Mouse (Mus musculus) erythroblast, embryonic 14.5 days (primary cell): ENCODE measurements around the gene Polr3c. TPM values are rescaled to one million over a fixed set of nuclear protein-coding genes. Genes with fewer than 3 reads are reported as not detected.
"Not testable (repeated sequence)": the region's sequence is repeated elsewhere in the genome, so short reads cannot be mapped to it uniquely, and the experiment has no call there.

ENCODE experiments used
- H3K27me3 ChIP-seq: 2 replicates; pipeline ENCODE4 v1.6.1; 2012; ENCODE audit warnings: inconsistent platforms; ENCODE audit not compliant: control insufficient read depth
- H3K36me3 ChIP-seq: 2 replicates; pipeline ENCODE4 v1.6.1; 2012; ENCODE audit warnings: mild to moderate bottlenecking, inconsistent platforms; ENCODE audit not compliant: control insufficient read depth
- H3K4me1 ChIP-seq: 2 replicates; pipeline ENCODE4 v1.6.1; 2012; ENCODE audit warnings: inconsistent platforms; ENCODE audit not compliant: control insufficient read depth
- H3K4me3 ChIP-seq: replicated peaks from 2 replicates; pipeline ENCODE3; 2012; ENCODE audit warnings: moderate library complexity, mild to moderate bottlenecking, inconsistent platforms
- H3K9me3 ChIP-seq: 2 replicates; pipeline ENCODE4 v1.6.1; 2012; ENCODE audit warnings: low read length, inconsistent platforms, mixed read lengths; ENCODE audit not compliant: control insufficient read depth
- GATA1 ChIP-seq: IDR thresholded peaks from 2 replicates; pipeline ENCODE4 v1.6.1; 2012; ENCODE audit warnings: low read length, inconsistent platforms, mixed read lengths
- TAL1 ChIP-seq: IDR thresholded peaks from 3 replicates; pipeline ENCODE4 v1.6.1; 2012; ENCODE audit warnings: low read length, inconsistent platforms, mixed read lengths
- polyA plus RNA-seq: library from polyadenylated mRNA; stranded (reverse); fragments of >175 nt; gene quantifications from 2 replicates; pipeline ENCODE4 v1.2.3, GENCODE M21; 2012

Gene Polr3c
- polyA plus RNA-seq, 1 experiment, result 1.2 TPM

DNA sequence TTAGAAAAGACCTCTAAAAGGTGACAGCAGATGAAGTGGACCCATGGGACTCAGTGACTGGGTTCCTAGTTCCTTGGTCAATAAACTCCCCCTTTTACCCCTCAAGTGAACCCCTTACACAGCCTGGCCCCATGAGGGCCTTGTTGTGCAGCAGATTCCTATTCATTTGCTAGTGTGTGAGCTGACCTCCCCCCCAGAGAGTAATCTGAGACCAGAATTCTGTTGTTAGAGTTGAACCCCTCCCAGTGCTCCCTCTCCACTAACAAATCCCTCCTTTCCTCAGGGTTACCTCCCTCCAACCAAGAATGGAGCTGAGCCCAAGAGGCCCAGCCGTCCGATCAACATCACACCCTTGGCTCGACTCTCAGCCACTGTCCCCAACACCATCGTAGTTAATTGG is 26.4 kb downstream of the Polr3c start:
- Histone ChIP-seq H3K27me3 (peaks cover 5% of the 10 kb centered on the region), H3K4me3 (no peak overlapping the region), H3K9me3 (no peaks in the 10 kb centered on the region), H3K4me1 (peaks cover 19% of the 10 kb centered on the region), H3K36me3 (peaks cover 31% of the 10 kb centered on the region)
- TF ChIP-seq TAL1 (no peak), GATA1 (no peak)

DNA sequence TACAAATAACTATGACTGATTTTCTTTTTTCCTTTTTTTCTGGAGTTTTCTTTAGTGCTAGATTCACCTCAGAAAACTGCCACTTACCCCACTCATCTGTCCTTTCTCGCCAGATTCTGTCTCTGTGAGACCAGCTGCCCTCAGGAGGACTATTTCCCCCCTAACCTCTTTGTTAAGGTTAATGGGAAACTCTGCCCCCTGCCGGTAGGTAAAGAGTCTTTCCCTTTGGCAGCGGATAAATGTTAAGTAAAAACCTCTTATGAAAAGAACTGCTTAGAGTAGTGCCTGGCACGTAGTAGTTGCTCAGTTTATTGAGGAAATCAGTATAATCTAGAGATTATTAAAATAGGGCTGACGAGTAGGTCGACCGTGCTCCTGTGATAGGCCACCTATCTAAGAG is 27.1 kb downstream of the Polr3c start:
- no peak for TF ChIP-seq GATA1
- Histone ChIP-seq H3K9me3 (no peaks in the 10 kb centered on the region), H3K4me3 (no peak overlapping the region), H3K27me3 (peaks cover 7% of the 10 kb centered on the region), H3K4me1 (peaks cover 22% of the 10 kb centered on the region), H3K36me3 (peaks cover 31% of the 10 kb centered on the region)

DNA sequence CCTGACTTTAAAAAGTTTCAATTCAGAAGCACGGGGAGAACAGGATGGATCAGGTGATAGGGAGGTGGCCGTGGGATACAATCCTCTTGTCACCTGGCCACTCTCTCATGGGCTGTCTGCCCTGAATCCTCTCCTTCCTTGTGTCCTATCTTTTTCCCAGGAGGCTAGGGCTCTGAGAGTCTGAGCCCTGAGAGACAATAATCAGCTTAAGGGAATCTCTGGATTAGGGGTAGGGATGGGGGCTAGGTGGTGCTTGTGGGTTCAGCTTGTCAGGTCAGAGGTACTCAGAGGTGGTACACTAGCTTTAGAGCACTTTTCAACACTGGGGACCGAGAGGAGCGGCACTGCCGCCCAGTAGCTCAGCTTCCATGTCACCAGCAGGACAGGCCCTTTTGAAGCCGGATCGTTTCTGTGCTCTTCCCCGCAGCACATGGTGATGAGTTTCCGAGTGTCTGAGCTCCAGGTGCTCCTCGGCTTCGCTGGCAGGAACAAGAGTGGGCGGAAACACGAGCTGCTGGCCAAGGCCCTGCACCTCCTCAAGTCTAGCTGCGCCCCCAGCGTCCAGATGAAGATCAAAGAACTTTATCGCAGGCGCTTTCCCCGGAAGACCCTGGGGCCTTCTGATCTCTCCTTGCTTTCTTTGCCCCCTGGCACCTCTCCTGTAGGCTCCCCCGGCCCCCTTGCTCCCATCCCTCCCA is 28.3 kb downstream of the Polr3c start:
- peaks cover 22% of the 10 kb centered on the region for H3K4me1 ChIP-seq
- H3K4me3 ChIP-seq, result no peak overlapping the region
- H3K27me3 ChIP-seq, result peaks cover 7% of the 10 kb centered on the region
- no peaks in the 10 kb centered on the region for H3K9me3 ChIP-seq
- TF ChIP-seq GATA1 (no peak), TAL1 (no peak)
- peaks cover 23% of the 10 kb centered on the region for H3K36me3 ChIP-seq

DNA sequence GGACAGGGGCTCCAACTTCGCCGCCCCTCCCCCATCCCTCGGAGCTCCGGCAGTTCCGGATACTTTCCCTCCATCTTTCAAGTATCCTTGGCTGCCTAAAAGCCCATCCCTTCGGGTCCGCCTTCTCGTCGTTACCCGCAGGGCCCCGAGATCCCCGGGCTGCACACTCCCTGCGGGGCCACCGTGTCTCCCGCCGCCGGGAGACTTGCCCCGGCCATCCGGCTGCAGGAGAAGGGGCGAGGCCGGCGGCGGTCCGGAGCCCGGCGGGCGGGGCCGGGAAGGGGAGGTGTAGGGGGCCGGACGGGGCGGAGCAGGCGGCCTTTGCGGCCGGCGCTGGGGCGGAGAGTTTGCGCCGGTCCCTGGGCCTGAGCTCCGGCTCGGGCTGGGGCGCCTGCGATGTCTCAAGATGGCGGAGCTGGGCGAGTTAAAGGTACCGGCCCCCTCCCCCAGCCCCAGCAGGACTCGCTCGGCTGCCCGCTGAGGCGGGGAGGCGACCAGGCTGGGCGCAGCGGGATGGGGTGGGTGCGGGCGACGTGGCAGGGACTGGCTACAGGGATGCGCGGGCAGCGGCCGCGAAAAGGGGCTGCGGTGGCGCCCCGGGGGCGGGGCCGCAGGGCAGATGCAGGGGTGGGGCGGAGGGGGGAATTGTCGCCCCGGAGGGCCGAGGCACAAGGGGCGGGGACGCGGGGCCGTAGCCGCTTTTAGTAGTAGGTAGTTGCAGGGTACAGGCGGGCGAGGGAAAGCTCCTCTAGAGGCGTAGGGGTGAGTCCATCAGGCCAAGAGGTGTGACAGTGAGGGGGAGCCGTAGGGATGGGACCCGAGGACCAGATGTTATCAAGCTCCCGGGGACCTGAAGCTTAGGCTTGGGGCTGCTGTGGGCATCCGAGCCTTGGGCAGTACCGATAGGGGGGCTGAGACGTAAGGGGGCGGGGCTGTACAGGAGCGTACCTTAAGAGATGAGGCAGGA is 30.4 kb downstream of the Polr3c start:
- H3K9me3 ChIP-seq, result no peaks in the 10 kb centered on the region
- H3K4me1 ChIP-seq, result peaks cover 22% of the 10 kb centered on the region
- H3K36me3 ChIP-seq, result peaks cover 11% of the 10 kb centered on the region
- peaks cover 12% of the 10 kb centered on the region for H3K27me3 ChIP-seq
- peak overlapping the region; percentile 83 for H3K4me3 ChIP-seq
- TF ChIP-seq TAL1 (no peak), GATA1 (no peak)

DNA sequence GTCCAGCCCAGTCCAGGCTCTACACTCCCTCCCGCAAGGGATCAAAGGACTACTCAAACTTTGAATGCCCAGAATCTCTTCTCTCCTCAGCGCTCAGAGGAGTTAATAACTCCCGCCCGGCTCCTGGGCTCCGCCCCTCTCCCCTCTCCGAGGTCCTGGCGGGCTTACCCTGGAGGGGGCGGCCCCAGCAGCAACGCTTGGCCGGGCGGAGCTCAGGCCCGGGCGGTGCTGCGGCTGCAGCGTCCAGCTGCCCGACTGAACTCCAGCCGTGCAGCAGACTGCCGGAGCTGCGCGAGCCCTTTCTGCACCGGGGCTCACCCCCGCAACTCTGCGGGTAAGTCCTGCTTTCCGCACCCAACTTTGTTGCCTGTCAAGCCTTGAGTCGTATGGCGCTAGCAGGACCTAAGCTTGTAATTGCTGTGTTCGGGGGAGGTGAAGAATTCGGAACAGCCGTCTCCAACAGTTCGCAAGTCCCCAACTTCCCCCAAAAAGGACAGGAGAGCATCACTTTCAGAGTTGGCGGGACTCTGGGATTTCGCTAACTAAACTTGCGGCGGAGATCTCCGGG is 31.1 kb downstream of the Polr3c start, which contains the start of gene Pias3:
Pias3 (plus strand) TSS at position 187 of the 568 bp plus-strand sequence.
- peaks cover 4% of the 10 kb centered on the region; the same call in 1 of the 2 replicates for H3K36me3 ChIP-seq
- H3K27me3 ChIP-seq, result peaks cover 12% of the 10 kb centered on the region
- TF ChIP-seq TAL1, result no peak
- no peak for TF ChIP-seq GATA1
- peak within 1 kb of the TSS; percentile 83 for H3K4me3 ChIP-seq
- H3K4me1 ChIP-seq, result peaks cover 22% of the 10 kb centered on the region
- no peaks in the 10 kb centered on the region for H3K9me3 ChIP-seq

DNA sequence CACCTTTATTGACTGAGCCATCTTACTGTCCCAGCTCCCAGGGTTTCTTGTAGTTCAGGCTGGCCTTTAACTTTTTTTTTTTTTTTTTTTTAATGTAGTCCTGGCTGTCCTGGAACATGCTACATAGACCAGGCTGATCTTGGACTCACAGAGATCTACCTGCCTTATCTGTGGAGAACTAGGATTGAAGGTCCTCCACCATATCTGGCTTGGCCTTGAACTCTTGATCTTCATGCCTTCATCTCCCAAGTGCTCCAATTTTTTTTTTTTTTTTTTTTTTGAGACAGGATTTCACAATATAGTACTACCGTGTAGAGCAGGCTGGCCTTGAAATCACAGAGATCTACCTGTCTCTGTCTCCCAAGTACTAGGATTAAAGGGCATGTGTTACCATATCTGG is 33.8 kb downstream of the Polr3c start:
- peaks cover 24% of the 10 kb centered on the region for H3K27me3 ChIP-seq
- TF ChIP-seq TAL1, result no peak
- no peak for TF ChIP-seq GATA1
- peaks cover 22% of the 10 kb centered on the region for H3K4me1 ChIP-seq
- H3K9me3 ChIP-seq, result no peaks in the 10 kb centered on the region
- no peak overlapping the region for H3K4me3 ChIP-seq
- no peaks in the 10 kb centered on the region for H3K36me3 ChIP-seq

DNA sequence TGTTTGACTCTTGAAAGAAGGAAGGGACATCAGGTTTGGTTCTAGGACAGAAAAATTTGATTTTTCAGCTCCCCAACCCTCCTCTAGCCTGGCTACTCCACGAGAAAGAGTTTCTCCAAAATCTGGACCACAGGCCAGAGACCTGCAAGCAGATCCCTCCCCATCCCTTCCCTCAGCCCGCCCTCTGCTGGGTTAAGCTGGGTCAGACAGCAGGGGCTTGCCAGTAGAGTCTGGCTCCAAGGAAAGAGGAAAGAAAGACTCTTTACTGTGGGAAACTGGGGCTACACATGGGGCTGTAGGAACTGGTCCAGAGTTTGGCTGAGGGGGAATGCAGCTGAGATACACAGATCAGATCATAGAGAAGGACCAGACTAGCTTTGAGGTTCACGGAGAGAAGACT is 34.9 kb downstream of the Polr3c start:
- no peak for TF ChIP-seq GATA1
- TF ChIP-seq TAL1, result no peak
- Histone ChIP-seq H3K27me3 (peaks cover 29% of the 10 kb centered on the region), H3K36me3 (no peaks in the 10 kb centered on the region), H3K4me1 (peaks cover 17% of the 10 kb centered on the region), H3K9me3 (no peaks in the 10 kb centered on the region), H3K4me3 (no peak overlapping the region)

DNA sequence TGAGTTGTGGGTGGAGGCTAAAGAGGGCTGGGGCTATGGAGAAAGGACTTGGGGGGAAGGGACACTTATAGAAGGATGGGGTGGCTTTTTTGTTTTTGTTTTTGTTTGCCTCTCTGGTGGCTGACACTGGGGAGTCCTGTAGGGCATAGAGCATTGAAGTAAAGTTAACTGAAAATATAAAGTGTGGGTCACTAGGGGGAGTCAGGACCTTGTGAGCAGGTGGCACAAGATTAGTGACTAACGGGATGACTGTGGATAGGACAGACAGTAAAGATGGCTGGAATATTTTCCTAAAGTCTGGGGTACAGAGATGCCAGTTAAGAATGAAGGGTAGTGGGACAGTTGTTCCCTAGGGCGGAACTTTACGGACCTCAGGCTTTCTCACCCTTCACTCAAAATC is 37.1 kb downstream of the Polr3c start:
- no peak for TF ChIP-seq TAL1
- no peak for TF ChIP-seq GATA1
- Histone ChIP-seq H3K4me1 (no peaks in the 10 kb centered on the region), H3K9me3 (no peaks in the 10 kb centered on the region), H3K4me3 (no peak overlapping the region), H3K36me3 (no peaks in the 10 kb centered on the region), H3K27me3 (peaks cover 36% of the 10 kb centered on the region)

DNA sequence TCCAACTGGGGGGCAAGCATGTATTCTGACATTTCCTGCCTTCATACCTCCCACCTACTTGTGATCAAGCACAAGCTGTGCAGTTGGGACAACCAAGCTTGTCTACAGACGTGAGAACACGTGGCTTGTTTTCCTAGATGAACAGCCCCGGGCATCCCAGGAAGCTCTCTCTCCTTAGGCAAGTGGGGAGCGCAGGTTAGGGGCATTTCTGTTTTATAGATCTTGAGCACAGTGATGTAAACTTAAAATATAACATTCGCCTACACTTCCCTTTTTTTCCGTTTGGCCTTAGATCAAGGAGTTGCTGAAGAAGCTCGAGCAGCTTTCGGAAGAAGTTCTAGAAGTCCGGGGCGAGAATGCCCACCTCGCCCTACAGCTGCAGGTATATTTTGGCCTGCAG is 38.6 kb downstream of the Polr3c start:
- no peaks in the 10 kb centered on the region for H3K9me3 ChIP-seq
- no peak overlapping the region for H3K4me3 ChIP-seq
- no peaks in the 10 kb centered on the region for H3K36me3 ChIP-seq
- TF ChIP-seq TAL1 (no peak), GATA1 (no peak)
- peaks cover 3% of the 10 kb centered on the region; the same call in 1 of the 2 replicates for H3K4me1 ChIP-seq
- peaks cover 50% of the 10 kb centered on the region for H3K27me3 ChIP-seq

DNA sequence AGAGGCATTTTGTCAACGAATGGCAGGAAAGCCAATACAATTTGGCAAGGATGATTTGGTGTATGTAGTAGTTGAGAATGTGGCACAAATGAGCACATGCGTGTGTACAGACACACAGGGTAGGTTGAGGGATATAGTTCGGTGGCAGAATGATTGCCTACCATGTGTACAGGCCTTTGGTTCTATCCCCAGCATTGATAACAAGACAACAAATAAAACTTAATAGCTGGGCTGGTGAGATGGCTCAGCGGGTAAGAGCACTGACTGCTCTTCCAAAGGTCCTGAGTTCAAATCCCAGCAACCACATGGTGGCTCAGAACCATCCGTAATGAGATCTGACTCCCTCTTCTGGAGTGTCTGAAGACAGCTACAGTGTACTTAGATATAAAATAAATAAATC is 41.4 kb downstream of the Polr3c start:
- H3K9me3 ChIP-seq, H3K4me3 ChIP-seq, H3K36me3 ChIP-seq, H3K4me1 ChIP-seq: not testable (repeated sequence)
- H3K27me3 ChIP-seq, result peaks cover 63% of the 10 kb centered on the region
